Mouse (Mus musculus): ENCODE results near the gene BC025920. TPM values are rescaled to one million over a fixed set of nuclear protein-coding genes. Genes with fewer than 3 reads are reported as not detected.
"Not testable (repeated sequence)": the region's sequence is repeated elsewhere in the genome, so short reads cannot be mapped to it uniquely, and the experiment has no call there.

BC025920 gene
- polyA plus RNA-seq, 1 experiment from 2014 or later, result 0.69 TPM

- H3K27ac ChIP-seq (ENCODE audit: low read length), result no peak overlapping the region
- H3K4me1 ChIP-seq (ENCODE audit: control insufficient read depth, insufficient read depth, low read length), result peaks cover 10% of the 10 kb centered on the region
- no peak overlapping the region for H3K4me2 ChIP-seq (replicated peaks; ENCODE audit: low read depth, low read length)
- no peak overlapping the region for H3K9ac ChIP-seq (replicated peaks; ENCODE audit: low read depth, low read length)
- ATAC-seq (ENCODE audit: insufficient number of reproducible peaks, insufficient read depth, low FRiP score, low read depth), result no peak
- WGBS, result 70% methylated on average over 6 of the region's 6 CpGs
- H3K27me3 ChIP-seq (ENCODE audit: control insufficient read depth, insufficient read depth, low read length), result no peaks in the 10 kb centered on the region
- no peak overlapping the region for H3K4me3 ChIP-seq (ENCODE audit: low read depth, low read length)
- no peaks in the 10 kb centered on the region for H3K36me3 ChIP-seq (ENCODE audit: control insufficient read depth, insufficient read depth, low read length)
- H3K9me3 ChIP-seq (ENCODE audit: control insufficient read depth, low read depth, low read length), result no peaks in the 10 kb centered on the region
Observed at GRCm38 (mm10) chr10:81638101-81638500, 32.0 kb downstream of the BC025920 start.

DNA sequence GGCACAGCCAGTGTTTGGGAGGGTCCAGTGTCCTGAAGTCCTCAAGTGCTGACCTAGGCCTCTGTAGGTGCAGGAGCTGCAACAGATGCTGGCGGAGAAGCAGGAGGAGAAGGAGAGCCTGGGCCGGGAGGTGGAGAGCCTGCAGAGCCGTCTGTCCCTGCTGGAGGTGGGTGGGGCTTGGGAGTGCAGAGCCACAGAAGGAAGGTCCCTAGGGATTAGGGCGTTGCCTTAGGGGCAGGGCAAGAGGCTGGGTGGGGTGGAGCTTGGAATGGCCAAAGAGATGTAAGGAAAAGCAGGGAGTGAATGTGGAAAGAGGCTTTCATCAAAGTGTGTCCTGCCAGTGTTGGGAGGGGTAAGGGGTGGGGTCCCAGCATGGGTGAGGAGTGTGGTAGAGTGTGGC is 34.8 kb downstream of the BC025920 start:
- H3K4me3 ChIP-seq (ENCODE audit: low read depth, low read length); H3K9me3 ChIP-seq (ENCODE audit: control insufficient read depth, low read depth, low read length); H3K27ac ChIP-seq (ENCODE audit: low read length); H3K27me3 ChIP-seq (ENCODE audit: control insufficient read depth, insufficient read depth, low read length); ATAC-seq (ENCODE audit: insufficient number of reproducible peaks, insufficient read depth, low FRiP score, low read depth); H3K36me3 ChIP-seq (ENCODE audit: control insufficient read depth, insufficient read depth, low read length); H3K9ac ChIP-seq (replicated peaks; ENCODE audit: low read depth, low read length); H3K4me2 ChIP-seq (replicated peaks; ENCODE audit: low read depth, low read length): not testable (repeated sequence)
- 26% methylated on average over 4 of the region's 4 CpGs for WGBS
- H3K4me1 ChIP-seq (ENCODE audit: control insufficient read depth, insufficient read depth, low read length), result peaks cover 10% of the 10 kb centered on the region

DNA sequence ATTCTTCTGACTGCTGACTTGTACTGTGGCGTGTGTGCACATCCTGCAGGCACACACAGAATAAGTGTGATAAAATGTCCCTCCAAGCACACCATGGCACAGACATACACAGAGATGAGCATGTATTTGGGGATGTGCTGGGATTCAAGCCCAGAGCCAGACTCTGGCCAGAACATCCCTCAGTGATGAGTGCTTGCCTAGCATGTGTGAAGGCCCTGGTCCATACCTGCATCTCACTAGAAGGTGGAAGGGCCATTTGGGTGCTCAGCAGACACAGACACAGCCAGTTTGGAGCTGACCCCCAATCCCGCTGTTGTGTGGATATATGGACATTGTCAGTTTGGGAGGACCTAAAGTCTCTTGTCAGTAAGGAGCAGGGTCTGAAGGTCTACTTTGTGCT is 35.5 kb downstream of the BC025920 start:
- Histone ChIP-seq H3K4me1 (ENCODE audit: control insufficient read depth, insufficient read depth, low read length) (peaks cover 10% of the 10 kb centered on the region), H3K4me2 (replicated peaks; ENCODE audit: low read depth, low read length) (no peak overlapping the region), H3K4me3 (ENCODE audit: low read depth, low read length) (no peak overlapping the region), H3K9me3 (ENCODE audit: control insufficient read depth, low read depth, low read length) (no peaks in the 10 kb centered on the region), H3K27me3 (ENCODE audit: control insufficient read depth, insufficient read depth, low read length) (no peaks in the 10 kb centered on the region), H3K27ac (ENCODE audit: low read length) (no peak overlapping the region), H3K36me3 (ENCODE audit: control insufficient read depth, insufficient read depth, low read length) (no peaks in the 10 kb centered on the region), H3K9ac (replicated peaks; ENCODE audit: low read depth, low read length) (no peak overlapping the region)
- WGBS, result 89% methylated on average over 2 of the region's 2 CpGs
- no peak for ATAC-seq (ENCODE audit: insufficient number of reproducible peaks, insufficient read depth, low FRiP score, low read depth)

DNA sequence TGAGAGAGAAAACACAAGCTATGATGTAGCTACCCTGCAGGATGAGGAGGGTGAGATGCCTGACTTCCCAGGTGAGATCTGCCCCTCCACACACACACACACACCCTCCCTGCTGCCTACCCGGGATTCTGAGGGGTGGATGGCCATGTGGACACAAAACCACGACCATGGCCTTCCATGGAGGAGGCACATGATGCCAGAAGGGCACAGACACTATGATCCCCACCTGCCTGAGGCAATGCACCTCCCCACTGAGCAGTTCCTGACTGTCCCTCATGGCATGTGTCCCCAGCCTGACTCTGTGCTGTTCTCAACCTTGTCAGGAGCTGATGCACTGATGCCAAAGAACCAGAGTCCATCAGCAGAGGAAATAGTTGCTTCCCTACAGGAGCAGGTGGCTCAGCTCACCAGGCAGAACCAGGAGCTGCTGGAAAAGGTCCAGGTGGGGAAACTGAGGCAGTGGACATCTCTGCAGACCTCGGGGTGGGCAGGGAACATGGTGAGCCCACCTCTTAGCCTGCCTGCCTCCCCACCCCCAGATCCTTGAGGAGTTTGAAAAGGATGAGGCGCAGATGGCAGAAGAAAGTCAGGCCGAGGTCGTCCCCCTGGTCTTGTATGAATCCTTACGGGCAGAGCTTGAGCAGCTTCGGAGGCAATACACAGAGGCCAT is 36.0 kb downstream of the BC025920 start:
- H3K4me3 ChIP-seq (ENCODE audit: low read depth, low read length), result peak overlapping the region; percentile 73
- H3K4me2 ChIP-seq (replicated peaks; ENCODE audit: low read depth, low read length), result peak overlapping the region; percentile 92
- H3K27ac ChIP-seq (ENCODE audit: low read length), result no peak overlapping the region
- no peak for ATAC-seq (ENCODE audit: insufficient number of reproducible peaks, insufficient read depth, low FRiP score, low read depth)
- 74% methylated on average over 8 of the region's 8 CpGs for WGBS
- H3K36me3 ChIP-seq (ENCODE audit: control insufficient read depth, insufficient read depth, low read length), result no peaks in the 10 kb centered on the region
- H3K4me1 ChIP-seq (ENCODE audit: control insufficient read depth, insufficient read depth, low read length), result peaks cover 10% of the 10 kb centered on the region
- H3K9me3 ChIP-seq (ENCODE audit: control insufficient read depth, low read depth, low read length), result no peaks in the 10 kb centered on the region
- H3K27me3 ChIP-seq (ENCODE audit: control insufficient read depth, insufficient read depth, low read length), result no peaks in the 10 kb centered on the region
- H3K9ac ChIP-seq (replicated peaks; ENCODE audit: low read depth, low read length), result 0 out of 2 replicates have a peak overlapping the region, but pooled peaks have one; percentile 92

GRCm38 (mm10) chr10:81642648-81643448 is 36.8 kb downstream of the BC025920 start:
- no peaks in the 10 kb centered on the region for H3K36me3 ChIP-seq (ENCODE audit: control insufficient read depth, insufficient read depth, low read length)
- H3K27ac ChIP-seq (ENCODE audit: low read length), result peak overlapping the region; percentile 97
- H3K27me3 ChIP-seq (ENCODE audit: control insufficient read depth, insufficient read depth, low read length), result no peaks in the 10 kb centered on the region
- peaks cover 10% of the 10 kb centered on the region for H3K4me1 ChIP-seq (ENCODE audit: control insufficient read depth, insufficient read depth, low read length)
- WGBS, result 15% methylated on average over 24 of the region's 24 CpGs
- peak; percentile 28 for ATAC-seq (ENCODE audit: insufficient number of reproducible peaks, insufficient read depth, low FRiP score, low read depth)
- peak overlapping the region; percentile 92 for H3K9ac ChIP-seq (replicated peaks; ENCODE audit: low read depth, low read length)
- H3K4me2 ChIP-seq (replicated peaks; ENCODE audit: low read depth, low read length), result peak overlapping the region; percentile 92
- no peaks in the 10 kb centered on the region for H3K9me3 ChIP-seq (ENCODE audit: control insufficient read depth, low read depth, low read length)
- H3K4me3 ChIP-seq (ENCODE audit: low read depth, low read length), result peak overlapping the region; percentile 73

DNA sequence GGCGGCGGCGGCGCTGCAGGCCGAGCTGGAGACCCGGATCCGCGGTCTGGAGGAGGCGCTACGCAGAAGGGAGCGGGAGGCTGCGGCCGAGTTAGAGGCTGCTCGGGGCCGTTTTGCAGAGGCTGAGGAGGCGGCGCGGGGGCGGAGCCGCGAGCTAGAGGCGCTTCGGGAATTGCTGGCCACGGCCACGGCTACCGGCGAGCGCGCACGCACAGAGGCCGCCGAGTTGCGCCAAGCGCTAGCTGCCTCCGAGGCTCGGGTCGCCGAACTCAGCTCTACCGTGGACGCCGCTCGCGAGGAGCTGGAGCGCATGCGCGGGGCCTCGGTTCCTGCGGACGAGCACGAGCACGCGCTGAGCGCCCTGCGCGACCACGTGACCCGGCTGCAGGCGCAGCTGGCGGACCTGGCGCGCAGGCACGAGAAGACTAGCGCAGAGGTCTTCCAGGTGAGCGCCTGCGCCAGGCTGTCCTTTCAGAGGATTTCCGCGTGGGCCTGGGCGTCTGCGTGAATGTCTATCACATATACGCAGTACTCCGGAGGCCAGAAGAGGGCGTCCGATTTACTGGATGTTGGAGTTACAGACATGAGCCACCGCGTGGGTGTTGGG is 37.5 kb downstream of the BC025920 start:
- no peaks in the 10 kb centered on the region for H3K36me3 ChIP-seq (ENCODE audit: control insufficient read depth, insufficient read depth, low read length)
- H3K9me3 ChIP-seq (ENCODE audit: control insufficient read depth, low read depth, low read length), result no peaks in the 10 kb centered on the region
- H3K4me3 ChIP-seq (ENCODE audit: low read depth, low read length), result peak overlapping the region; percentile 73
- ATAC-seq (ENCODE audit: insufficient number of reproducible peaks, insufficient read depth, low FRiP score, low read depth), result peak; percentile 89
- H3K4me2 ChIP-seq (replicated peaks; ENCODE audit: low read depth, low read length), result peak overlapping the region; percentile 92
- H3K4me1 ChIP-seq (ENCODE audit: control insufficient read depth, insufficient read depth, low read length), result peaks cover 10% of the 10 kb centered on the region
- H3K9ac ChIP-seq (replicated peaks; ENCODE audit: low read depth, low read length), result peak overlapping the region; percentile 92
- under 1% methylated on average over 70 of the region's 75 CpGs for WGBS
- H3K27me3 ChIP-seq (ENCODE audit: control insufficient read depth, insufficient read depth, low read length), result no peaks in the 10 kb centered on the region
- H3K27ac ChIP-seq (ENCODE audit: low read length), result peak overlapping the region; percentile 97

DNA sequence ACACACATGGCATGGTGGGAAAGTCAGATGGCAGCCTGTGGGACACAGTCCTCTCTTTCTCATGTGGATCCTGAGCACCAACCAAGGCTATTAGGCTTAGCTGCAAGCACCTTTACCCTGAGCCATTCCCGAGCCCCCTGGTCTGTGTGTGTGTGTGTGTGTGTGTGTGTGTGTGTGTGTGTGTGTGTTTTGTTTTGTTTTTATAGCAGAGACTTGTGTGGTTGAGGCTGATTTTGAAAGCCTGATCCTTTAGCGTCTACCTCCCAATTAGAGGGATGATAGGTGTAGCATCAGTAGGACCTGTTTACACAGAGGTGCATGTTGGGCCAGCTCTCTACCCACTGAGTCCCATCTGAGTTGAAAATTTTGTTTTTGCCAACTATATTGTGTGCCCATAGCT is 38.1 kb downstream of the BC025920 start:
- Histone ChIP-seq H3K4me3 (ENCODE audit: low read depth, low read length) (peak overlapping the region; percentile 73), H3K9me3 (ENCODE audit: control insufficient read depth, low read depth, low read length) (no peaks in the 10 kb centered on the region), H3K27me3 (ENCODE audit: control insufficient read depth, insufficient read depth, low read length) (no peaks in the 10 kb centered on the region), H3K9ac (replicated peaks; ENCODE audit: low read depth, low read length) (0 out of 2 replicates have a peak overlapping the region, but pooled peaks have one; percentile 92), H3K4me2 (replicated peaks; ENCODE audit: low read depth, low read length) (peak overlapping the region; percentile 92), H3K36me3 (ENCODE audit: control insufficient read depth, insufficient read depth, low read length) (no peaks in the 10 kb centered on the region), H3K4me1 (ENCODE audit: control insufficient read depth, insufficient read depth, low read length) (peaks cover 10% of the 10 kb centered on the region), H3K27ac (ENCODE audit: low read length) (peak overlapping the region; percentile 97; the same call in 1 of the 2 replicates)
- ATAC-seq (ENCODE audit: insufficient number of reproducible peaks, insufficient read depth, low FRiP score, low read depth), result peak; percentile 3; the same call in 1 of the 2 replicates
- WGBS, result 46% methylated on average over 2 of the region's 2 CpGs

DNA sequence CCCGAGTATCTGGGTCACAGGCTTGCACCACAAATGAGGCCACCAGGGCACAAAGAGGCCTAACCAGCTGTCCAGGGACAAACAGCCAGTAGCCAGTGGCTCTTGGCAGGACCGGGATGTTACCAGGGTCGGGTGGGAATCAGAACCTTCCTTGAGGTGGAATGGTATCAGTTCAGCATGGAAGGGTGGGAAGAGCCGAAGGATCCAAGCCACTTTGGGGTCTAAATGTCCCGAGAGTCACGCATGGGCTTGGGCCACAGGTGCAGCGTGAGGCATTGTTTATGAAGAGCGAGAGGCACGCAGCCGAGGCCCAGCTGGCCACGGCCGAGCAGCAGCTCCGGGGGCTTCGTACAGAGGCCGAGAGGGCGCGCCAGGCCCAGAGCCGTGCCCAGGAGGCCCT is 38.6 kb downstream of the BC025920 start:
- ATAC-seq (ENCODE audit: insufficient number of reproducible peaks, insufficient read depth, low FRiP score, low read depth), result no peak
- no peak overlapping the region for H3K4me3 ChIP-seq (ENCODE audit: low read depth, low read length)
- 90% methylated on average over 18 of the region's 18 CpGs for WGBS
- no peak overlapping the region for H3K4me2 ChIP-seq (replicated peaks; ENCODE audit: low read depth, low read length)
- peaks cover 10% of the 10 kb centered on the region for H3K4me1 ChIP-seq (ENCODE audit: control insufficient read depth, insufficient read depth, low read length)
- no peak overlapping the region for H3K9ac ChIP-seq (replicated peaks; ENCODE audit: low read depth, low read length)
- H3K27me3 ChIP-seq (ENCODE audit: control insufficient read depth, insufficient read depth, low read length), result no peaks in the 10 kb centered on the region
- H3K36me3 ChIP-seq (ENCODE audit: control insufficient read depth, insufficient read depth, low read length), result no peaks in the 10 kb centered on the region
- no peaks in the 10 kb centered on the region for H3K9me3 ChIP-seq (ENCODE audit: control insufficient read depth, low read depth, low read length)
- no peak overlapping the region for H3K27ac ChIP-seq (ENCODE audit: low read length)
